Mouse (Mus musculus): ENCODE results near the gene Gm12166.

DNA sequence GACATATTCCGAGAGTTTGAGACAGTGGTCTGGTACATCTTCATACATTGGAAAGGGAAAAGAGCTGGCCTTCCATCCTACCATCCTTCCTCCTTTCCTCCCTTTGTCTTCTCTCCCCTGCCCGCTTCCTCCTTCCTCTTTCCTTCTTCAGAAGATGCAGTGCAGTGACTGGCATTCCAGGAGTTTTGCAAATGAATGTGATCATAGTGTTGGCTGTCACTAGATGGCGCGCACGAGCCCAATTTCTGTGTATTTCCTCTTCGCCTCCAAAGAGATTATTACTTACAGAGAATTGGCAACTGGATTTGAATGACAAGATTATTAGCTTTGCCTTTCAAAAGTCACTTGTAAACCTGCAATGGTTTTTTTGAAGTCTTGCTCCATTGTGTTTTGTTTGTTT lies 36.1 kb downstream of the Gm12166 start:
- TF ChIP-seq CTCF (IDR thresholded peaks at IDR 0.05) (peak; percentile 92), EP300 (IDR thresholded peaks at IDR 0.05; ENCODE audit: insufficient read depth, low read depth, low read length) (no peak)

Measured in heart, adult 2 months (tissue).